Mouse (Mus musculus) kidney, postnatal 10 days (tissue): ENCODE data around the gene Nab1.
"Not testable (repeated sequence)": the region's sequence is repeated elsewhere in the genome, so short reads cannot be mapped to it uniquely, and the experiment has no call there.

Experiments
- DNase-seq: peaks from one replicate; pipeline ENCODE4 v3.0.0; 2021; ENCODE audit warnings: mixed read lengths

Gene Nab1

DNA sequence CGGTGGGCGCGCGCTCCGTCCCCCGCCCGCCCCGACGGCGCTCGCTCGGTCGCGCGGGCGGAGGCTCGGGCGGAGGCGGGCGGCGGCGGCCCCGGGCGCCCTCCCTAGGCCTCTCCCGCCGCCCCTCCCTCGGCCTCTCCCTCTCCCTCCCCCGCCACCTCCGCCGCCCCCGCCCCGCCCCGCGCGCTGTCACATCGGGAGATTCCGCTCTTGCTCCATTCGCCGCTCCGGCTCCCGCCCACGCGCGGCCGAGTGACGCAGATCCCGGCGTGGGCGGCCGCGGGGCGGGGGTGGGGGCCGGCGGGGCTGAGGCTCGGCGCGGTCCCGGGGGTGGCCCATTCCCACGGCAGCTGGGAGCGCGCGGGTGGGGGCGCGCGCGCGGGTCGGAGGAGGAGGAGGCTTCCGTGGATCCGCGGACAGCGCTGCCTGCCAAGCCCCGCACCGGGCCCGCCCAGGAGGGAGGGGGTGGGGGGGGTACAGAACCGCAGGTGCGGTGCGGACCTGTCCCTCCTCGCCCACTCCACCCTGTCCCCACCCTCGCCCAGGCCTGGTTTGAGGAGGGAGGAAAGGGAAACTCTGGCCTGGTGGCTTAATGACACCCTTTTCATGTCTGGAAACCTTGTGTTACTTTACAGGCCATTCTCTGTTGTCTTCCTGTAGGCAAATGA lies at the start of gene Nab1:
Nab1 (minus strand) TSS at position 366 of the 668 bp plus-strand sequence.
- peak; percentile 90 for DNase-seq

DNA sequence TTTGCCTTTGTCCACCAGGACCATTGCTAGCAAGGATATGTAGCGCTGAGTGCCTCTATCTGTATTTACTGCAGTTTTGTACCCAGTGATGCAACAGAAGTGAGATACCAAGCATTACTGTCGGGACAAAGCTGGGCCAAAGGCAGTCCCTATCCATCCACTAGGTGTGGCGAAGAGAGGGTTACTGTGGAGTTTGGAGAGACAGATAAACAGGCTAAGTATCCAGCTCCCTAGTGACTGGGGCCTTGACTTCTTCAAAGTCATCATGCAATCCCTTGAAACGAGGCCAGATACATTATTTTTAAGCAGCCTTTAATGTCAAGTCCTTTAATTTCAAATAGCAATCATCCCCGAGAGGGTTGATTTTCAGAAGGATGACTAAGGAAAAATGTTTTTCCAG lies 47.0 kb upstream of the Nab1 start:
- DNase-seq, result no peak

DNA sequence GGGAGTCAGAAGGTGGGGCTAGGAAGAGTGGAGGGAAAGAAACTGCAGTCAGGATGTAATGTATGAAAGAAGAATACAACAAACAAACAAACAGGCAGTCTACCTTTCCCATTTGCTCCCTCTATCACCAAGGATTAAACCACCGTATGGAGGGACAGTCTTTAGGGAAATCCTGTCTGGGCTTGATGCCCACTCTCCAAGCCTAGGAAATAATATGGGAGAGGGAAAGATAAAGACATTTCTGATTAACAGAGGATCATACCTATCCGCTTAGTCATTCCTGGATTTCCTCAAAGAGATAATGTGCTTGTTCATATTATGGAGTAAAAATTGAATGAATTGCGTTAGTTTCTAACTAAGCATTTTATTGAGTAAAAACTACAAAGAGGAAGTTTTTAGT lies 46.3 kb upstream of the Nab1 start:
- DNase-seq, result no peak

DNA sequence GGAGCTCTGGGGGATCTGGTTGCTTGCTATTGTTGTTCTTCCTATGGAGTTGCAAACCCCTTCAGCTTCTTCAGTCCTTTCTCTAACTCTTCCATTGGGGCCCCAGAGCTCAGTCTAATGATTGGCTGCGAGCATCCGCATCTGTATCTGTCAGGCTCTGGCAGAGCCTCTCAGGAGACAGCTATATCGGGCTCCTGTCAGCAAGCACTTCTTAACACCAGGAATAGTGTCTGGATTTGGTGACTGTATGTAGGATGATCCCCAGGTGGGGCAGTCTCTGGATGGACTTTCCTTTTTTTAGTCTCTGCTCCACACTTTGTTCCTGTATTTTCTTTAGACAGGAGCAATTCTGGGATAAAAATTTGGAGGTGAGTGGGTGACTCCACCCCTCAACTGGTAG lies 39.6 kb upstream of the Nab1 start:
- not testable (repeated sequence) for DNase-seq

DNA sequence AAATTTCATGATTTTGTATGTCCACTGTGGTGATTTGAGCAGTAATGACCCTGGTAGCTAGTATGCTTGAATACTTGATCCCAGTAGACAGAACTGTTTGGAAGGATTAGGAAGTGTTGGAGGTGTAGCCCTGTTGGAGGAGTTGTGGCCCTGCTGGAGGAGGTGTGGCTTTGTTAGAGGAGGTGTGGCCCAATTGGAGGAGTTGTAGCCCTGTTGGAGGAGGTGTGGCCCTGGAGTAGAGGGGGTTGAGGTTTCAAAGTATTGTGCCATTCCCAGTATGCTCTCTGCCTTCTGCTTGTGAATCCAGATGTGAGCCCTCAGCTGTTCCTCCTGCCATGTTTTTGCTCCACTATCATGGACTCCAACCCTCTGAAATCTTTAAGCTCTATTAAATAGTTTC lies 29.5 kb upstream of the Nab1 start:
- DNase-seq, result no peak

DNA sequence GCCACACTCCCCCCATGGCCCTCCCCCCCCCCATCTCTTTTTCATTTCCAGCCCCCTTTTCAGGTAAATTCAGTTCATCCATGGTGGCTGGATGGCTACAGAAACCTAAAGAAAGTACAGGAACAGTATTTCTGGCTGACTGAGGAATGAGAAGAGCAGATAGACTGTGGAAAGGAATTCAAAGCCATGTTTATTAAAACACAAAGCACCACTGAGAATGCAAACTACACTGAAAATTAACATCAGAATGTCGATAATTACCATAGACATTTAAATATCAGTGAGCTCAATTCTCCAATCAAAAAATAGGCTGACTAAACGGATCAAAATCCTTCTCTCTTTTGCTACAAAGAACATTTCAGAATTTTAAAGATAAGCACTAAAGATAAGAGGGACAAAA lies 27.2 kb upstream of the Nab1 start:
- no peak for DNase-seq

DNA sequence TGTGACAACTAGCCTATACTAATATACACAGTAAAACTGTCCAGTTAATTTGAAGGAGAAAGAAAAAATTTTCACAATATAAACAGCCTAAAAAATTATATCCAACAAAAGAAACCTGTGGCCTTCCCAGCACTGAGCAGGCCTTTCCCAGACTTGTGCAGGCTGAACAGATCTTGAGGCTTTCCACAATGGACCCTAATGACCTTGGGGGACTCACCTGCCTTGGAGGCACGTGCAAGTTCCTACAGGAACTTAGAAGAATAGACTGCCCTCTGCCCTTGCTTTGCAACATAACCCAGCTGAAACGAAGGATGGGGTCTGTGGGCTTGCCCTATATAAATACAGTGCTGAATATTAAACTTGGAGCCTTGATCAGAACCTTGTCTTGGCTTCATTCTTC lies 26.8 kb upstream of the Nab1 start:
- no peak for DNase-seq

DNA sequence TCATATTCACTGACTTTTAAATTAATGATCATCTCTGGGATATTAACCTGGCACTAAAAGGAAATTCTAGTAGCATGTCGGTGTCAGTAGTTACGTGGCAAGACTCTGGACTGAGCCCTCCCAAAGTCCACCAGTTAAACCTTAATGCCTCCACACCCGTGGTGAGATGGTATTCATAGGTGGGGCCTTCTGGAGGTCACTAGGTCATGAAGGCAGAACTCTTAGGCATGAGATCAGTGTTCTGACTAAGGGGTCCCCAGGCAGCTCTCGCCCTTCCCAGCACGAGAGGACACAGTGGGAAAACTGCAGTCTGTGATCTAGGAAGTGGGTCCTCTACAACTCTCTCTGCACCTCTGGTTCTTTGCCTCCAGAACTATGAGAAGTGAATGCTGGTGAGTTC lies 24.2 kb upstream of the Nab1 start:
- DNase-seq, result no peak

DNA sequence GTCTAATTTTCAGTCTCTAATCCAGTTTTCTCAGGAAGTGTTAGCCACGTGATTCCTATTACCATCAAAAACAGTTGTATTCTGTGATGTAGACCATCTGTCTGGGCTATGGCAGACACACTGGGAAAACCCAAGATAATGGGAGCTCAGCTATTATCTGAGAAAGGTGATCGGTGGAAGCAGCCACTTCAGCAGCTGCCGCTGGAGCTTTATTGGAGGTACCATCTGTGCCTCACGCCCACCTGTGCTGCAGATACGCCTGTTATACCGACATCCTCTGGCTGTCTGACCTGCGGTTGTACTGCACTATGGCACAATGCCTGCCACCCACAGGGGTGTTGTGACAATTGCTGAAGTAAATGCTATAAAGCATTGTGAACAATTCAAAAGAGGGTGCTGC lies 23.7 kb upstream of the Nab1 start:
- DNase-seq, result no peak

DNA sequence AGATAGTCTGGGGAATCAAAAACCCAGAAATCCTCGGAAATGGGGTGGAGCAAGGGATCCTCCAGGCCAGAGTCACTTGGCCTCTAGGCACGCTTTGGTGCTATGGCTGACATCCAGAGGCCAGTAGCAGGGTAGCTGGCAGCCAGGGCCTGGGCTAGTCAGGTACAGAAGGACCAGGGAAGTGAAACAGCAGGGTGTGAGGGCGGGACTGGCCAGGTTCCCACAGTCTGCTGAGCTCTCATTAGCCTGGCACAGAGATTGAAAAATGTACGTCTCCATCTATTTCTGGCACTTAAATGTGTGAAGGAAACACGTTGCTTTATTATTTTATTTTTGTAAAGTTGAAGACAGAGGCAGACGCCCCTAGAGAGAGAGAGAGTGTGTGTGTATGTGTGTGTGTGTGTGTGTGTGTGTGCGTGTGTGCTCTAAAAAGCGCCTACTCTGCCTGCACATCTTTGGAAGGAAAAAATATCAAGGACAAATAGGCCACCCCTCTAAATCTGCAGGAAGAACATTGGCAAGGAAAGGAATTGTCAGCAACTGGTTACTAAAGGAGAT lies 21.0 kb upstream of the Nab1 start:
- no peak for DNase-seq

DNA sequence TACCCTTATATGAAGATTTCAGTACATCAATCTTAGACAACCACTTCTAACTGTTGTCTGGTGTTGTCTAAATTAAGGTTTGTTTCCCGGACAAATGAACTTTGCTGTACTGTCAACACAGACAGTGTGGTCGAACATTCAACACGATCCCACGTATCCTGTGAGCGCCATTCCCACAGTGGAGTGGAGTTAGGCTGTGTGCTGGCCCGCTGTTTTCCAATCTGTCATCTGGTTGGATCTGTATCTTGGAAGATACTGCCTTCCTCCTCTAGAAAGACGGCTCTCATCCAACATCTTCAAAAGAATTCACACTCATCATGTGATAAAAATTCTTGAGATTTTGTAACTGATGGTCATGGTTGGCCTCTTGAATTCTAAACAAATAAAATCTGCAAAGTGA lies 19.7 kb upstream of the Nab1 start:
- DNase-seq, result no peak

DNA sequence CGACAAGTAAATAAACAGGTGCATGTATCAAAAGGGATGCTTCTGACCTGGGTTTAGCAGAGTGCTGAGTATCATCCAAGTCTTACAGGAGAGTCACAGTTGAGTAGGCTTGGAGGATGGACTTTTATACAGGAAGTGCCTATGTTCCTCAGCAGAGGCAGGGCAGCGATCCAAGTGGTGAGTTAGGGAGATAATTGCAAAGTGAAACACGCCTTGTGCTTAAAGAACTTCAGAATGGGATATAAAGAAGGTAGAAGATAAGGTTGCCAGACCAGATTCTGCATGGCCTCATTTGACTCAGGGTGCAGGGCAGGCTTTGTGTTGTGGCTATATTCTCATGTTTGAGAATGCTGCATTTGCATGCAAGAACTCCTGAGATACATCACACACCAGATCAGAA lies 14.8 kb upstream of the Nab1 start:
- peak; percentile 35 for DNase-seq

DNA sequence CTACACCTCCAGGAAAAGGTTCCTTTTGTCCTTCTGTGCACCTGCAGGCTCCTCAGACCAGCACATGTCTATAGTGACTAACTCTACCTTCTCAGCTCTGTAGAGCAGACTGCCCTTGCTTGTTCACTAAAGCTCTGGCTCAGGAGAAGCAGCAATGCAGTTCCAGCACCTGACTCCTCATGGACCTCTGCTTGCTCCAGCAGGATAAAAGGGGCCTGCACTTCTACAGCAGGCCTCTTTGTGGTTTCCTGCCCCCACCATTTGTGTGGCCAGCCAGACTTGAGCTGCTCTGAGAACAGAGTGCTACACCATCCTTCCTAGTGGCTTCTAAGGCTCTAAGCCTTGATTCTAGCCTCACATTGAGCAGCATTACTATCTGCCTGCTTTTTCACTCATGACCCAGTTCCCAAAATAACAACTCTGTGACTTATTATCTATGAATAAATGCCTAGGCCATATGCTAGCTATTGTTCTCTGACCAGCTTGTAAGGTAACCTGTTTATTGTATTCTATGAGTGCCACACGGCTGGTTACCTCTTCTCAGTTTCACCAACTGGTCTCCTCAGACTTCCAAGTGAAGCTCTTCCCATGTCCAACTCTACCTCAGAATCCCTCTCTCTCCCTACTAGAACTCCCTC lies 11.4 kb upstream of the Nab1 start:
- no peak for DNase-seq

DNA sequence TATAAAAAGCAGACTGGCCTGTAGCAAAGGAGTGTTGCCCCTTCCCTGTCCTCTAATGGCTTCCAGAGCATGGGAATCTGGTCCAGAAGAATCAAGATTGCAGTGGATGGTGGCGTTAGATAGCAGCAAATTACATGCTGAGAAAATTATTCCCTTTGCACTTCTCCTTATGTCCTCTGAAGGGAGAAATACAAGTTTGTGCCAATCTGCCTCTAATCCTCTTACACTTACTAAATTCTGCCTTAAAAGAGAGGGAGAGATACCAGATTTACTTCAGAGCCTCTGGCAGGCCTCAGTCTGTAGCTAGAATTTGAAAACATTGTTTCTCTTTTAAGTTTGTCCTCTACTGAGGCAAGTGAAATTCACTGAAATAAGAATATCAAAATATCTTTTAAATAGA lies 5.7 kb upstream of the Nab1 start:
- DNase-seq, result no peak

DNA sequence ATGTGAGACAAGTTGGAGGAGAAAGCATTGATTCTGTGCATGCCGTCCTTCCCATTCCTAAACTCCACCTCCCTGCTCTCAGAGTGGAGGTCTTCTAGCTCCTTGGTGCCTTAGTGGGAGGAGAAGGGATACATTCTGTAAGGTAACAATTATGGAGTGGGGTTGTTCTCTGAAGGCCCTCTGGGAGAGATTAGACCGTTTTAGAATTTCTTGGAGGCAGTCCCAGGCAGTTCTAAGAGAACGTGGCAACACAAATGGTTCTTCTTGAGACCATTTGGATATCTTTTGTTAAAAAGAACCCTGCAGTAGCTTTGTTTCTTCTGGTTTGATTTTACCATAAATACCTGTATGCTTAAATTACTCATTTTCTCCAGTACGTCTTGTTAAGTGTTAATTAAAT lies 1.8 kb upstream of the Nab1 start:
- DNase-seq, result no peak

DNA sequence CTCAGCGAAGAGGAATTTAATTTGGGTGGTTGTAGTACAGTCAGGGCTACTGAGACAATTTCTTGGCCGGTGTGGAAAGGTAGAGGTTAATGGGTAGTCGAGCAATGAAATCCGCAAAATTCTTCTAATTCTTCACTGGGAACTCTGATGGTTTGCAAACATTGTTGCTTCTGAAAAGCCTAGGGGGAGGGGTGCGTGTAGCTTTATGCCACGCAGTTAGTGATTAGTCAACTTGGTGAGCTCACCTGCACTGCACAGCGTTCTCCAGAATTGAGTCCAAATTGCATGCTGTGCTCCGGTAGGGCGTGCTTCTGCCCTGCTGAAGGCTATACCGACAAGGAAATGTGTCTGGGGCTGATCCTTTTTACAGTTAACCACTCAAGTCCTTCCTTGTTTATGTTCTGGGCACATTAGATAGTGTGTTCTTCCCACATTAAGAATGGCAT lies 1.2 kb upstream of the Nab1 start:
- peak; percentile 52 for DNase-seq

DNA sequence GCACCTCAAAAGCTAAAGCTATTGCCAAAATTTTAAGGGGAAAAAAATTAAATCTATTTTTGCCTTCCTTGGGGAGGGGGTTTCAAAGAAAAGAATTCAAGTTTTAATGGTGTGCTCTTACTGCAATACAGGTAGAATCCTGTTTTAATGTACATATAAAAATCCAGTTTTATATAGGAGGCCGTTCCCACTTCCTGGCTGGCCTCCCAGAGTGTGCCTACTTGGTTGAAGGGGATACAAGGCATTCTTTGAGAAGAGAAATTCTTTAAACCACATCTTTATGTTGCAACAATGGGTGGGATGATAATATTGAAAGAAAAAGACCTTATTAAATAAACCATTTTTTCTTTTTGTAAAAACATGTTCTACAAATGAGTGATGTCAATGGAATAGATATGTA lies 611 bp upstream of the Nab1 start:
- no peak for DNase-seq

DNA sequence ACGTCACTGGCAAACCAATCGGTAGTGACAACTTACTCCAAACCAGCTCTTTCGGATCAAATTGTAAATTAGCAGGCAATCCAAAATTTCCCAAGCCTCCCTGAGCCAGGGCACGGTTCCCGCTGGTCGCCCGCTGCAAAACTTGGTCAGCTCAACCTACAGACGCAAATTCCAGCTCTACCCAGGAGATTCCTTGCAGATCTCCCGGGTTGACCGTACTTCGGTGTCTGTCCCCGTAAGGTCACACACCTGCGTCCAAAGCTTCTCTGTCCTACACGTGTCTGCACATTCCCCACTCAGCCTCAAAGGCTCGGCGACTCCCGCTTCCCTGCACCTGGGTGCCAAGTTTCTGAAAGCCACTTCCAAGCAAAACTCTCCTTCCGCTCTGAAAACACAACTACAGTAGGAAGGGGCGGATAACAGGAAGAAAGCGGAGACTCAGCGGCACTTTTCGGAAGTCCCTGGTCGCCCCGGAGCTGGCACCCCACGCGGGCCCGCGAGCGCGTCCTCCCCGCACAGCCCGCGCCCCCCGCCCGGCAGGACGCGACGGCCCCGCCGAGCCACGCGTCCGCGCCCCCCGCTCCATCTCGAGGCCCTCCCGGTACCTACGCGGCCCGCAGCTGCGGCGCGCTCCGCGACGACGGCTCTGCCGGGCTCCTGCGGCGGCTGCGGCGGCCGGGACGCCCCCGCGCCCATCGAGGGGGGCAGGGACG lies 722 bp downstream of the Nab1 start:
- DNase-seq, result peak; percentile 63

DNA sequence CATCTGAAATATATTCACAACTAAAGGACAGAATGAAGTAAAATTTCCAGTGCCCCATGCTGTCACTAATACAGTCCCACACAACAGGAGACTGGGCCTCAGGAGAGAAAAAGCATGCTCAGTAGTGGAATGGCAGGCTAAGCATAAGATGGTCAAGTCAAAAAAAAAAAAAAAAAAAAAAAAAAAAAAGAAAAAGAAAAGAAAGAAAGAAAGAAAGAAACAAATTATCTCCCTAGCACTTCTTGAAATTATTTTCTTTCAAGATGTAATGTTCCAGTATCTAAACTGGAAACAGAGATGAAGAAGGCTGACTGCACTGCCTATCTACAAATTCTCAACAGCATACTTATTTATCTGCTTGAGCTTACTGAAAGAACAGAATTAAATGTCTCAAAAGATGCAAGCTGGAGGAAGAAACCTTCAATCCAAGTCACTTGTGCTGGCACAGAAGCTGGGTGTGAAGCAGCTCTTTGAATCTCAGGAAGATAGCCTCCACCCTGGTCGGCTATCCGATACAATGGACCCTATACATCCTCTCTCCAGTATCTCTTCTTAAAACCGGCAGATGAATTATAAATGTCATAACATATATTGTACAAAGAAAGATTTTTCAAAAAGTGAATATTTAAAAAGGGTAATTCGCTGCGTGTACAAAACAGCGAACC lies 1.6 kb downstream of the Nab1 start:
- no peak for DNase-seq

DNA sequence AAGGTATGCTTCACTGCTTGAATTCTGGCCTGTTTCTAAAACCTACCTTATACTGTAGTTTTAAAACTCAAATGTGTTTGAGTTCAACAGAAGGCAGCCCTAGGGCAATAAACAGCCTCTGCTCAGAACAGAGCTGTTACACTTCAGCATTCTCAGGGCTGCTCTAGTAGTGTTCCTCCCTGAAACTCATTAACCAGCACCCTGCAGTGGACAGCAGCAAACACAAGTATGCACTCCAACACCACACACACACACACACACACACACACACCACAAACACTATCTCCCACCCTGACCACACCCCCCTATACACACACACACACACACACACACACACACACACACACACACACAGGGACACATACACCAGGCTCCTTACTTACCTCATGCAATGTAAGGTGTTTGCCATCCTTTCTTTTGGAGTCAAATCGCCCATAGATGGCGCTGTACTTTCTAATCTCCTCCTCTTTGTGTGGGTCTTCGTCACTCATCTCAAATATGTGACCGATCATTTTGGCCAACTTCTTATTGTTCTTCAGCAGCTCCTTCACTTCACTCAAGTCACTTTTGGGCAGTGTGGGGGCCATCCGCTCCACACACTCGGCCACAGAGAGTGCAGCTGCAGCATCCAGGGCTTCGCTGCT lies 10.8 kb downstream of the Nab1 start:
- peak; percentile 19 for DNase-seq

DNA sequence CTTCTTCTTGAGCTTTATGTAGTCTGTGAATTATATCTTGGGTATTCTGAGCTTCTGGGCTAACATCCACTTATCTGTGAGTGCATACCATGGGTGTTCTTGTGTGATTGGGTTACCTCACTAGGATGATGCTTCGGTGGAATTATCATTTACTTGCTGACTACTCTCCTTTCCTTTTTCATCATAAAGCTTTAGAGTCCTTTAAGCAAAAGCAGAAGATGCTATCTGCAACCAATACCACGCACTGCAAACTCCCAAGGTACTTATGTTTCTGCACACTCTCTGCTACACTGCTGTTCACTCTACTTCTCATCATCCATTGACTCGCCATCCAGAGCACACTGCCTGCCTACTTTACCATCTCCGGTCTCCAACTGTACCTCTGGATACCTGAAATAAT lies 15.5 kb downstream of the Nab1 start:
- DNase-seq, result no peak

DNA sequence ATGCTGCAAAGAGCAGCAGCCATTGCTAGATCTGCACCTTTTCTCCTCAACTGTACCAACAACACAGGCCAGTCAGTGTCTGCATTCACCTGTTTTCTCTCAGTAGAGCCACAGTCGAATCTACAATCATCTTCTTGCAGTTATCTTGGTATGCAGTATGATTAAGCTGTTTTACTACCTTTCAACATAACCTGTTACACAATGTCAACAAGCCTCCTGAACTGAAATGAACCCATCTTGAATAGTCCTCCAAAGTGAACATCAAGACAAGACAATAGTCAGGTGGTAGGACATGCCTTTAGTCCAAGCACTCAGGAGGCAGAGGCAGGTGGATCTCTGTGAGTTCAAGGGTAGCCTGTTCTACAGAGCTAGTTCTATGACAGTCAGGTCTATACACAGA lies 26.2 kb downstream of the Nab1 start:
- DNase-seq, result no peak
